Mouse (Mus musculus): ENCODE measurements around the gene Cpn1.

GRCm38 (mm10) chr19:44013862-44014261 is 27.5 kb upstream of the Cpn1 start:
- TF ChIP-seq CTCF (IDR thresholded peaks at IDR 0.05; ENCODE audit: low read depth) (no peak), EP300 (optimal IDR thresholded peaks at IDR 0.05) (no peak)
